Mouse (Mus musculus): ENCODE measurements at regions not wholly inside any gene's neighbourhood (a gene's known extent, or its start where the extent isn't known, plus 50 kb on each side); places are given as distances from the start of the nearest gene placed in this dataset.

GRCm38 (mm10) chr7:48277366-48277765, 78.3 kb upstream of the Mrgprb4 start:
- peak; percentile 6 for DNase-seq

GRCm38 (mm10) chr7:48261511-48261910, 62.4 kb upstream of the Mrgprb4 start:
- no peak for DNase-seq
